Mouse (Mus musculus): ENCODE measurements around the gene Aldh3a2. TPM values are rescaled to one million over a fixed set of nuclear protein-coding genes. Genes with fewer than 3 reads are reported as not detected.

The Aldh3a2 gene
- total and polyA plus RNA-seq, 3 experiments = 19.5 to 28.4 (median 26.3) TPM

DNA sequence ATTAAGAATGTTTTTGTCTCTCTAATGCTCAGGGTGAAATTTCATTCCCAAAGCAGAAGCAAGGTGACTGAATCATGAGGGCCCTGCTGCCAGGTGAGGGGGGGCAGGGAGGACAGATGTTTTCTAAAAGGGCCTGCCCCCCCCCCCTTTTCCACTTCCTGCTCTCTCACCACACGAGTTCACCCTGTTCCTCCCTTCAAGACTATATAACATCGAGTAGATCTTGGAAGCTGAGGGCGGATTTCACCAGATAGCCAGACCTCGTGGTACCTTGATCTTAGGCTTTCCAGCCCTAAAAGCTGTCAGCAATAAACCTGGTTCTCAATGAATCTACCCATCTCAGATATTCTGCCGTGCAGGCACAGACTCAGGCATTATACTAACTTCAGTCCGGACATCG, 43.1 kb upstream of the Aldh3a2 start:
- Histone ChIP-seq H3K4me3 (replicated peaks in 1 of 3; ENCODE audit: low read depth in 2 of 3, low read length in 2 of 3, poor library complexity in 1 of 3) (no peak overlapping the region), H3K4me2 (ENCODE audit: insufficient read depth, low read depth, poor library complexity, severe bottlenecking) (0 out of 2 replicates have a peak overlapping the region, but pooled peaks have one; percentile 13), H3K79me2 (replicated peaks; ENCODE audit: control insufficient read depth, extremely low read depth, insufficient read depth, poor library complexity, severe bottlenecking) (no peaks in the 10 kb centered on the region), H3K27ac (ENCODE audit: insufficient read depth, low read depth) (no peak overlapping the region), H3K9ac (ENCODE audit: insufficient read depth, low read depth) (no peak overlapping the region), H3K4me1 (ENCODE audit: control insufficient read depth in 1 of 2, insufficient read depth in 2 of 2) (peaks cover 7 to 28% of the 10 kb centered on the region in 2 experiments; a peak in 3 of 4 replicates), H3K9me3 (replicated peaks; ENCODE audit: low read length) (no peaks in the 10 kb centered on the region), H3K27me3 (replicated peaks) (no peaks in the 10 kb centered on the region), H3K36me3 (replicated peaks in 1 of 2; ENCODE audit: control insufficient read depth in 1 of 2, insufficient read depth in 1 of 2, low read length in 1 of 2) (peaks cover 0 to 7% of the 10 kb centered on the region in 2 experiments)
- no peak for TF ChIP-seq RCOR1 (conservative IDR thresholded peaks at IDR 0.05; ENCODE audit: low read depth, low read length)
- TF ChIP-seq ZC3H11A (IDR thresholded peaks at IDR 0.05; ENCODE audit: low read depth, low read length) = no peak
- TF ChIP-seq POLR2A (IDR thresholded peaks at IDR 0.05; ENCODE audit: low read depth, low read length) = no peak
- TF ChIP-seq HCFC1 (IDR thresholded peaks at IDR 0.05; ENCODE audit: low read depth, low read length) = no peak
- TF ChIP-seq POLR2AphosphoS2 (IDR thresholded peaks at IDR 0.05; ENCODE audit: low read depth, low read length) = no peak
- dilution Hi-C loops (cut with MboI; ENCODE audit: extremely low pct_ligation_motif_present, extremely low pct_unique_long_range_greater_than_20kb, low sequenced_read_pairs) = no loop called here
- DNase-seq (ENCODE audit: extremely low read depth) = no peak
- in situ Hi-C loops (cut with MboI; ENCODE audit: low pct_ligation_motif_present, low pct_unique_long_range_greater_than_20kb, low sequenced_read_pairs) = no loop called here

DNA sequence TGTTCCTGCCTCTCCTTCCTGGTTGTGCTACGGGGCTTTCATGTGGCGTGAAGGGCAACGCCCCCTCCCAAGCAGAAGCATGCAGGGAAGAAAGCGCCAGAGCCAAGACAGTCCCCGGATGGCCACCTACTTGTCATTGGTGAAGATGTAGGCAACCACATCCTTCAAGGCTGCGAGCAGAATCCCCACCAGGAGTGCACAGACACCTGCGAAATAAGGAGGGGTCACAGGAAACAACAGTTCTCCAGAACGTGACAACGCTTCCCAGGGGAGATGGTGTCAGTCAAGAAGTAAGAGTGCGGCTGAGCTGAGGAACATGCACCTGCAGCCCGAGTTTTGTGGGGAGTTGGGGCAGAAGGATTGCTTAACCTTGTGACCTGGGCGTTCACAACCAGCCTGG, 42.6 kb upstream of the Aldh3a2 start:
- no peaks in the 10 kb centered on the region for H3K79me2 ChIP-seq (replicated peaks; ENCODE audit: control insufficient read depth, extremely low read depth, insufficient read depth, poor library complexity, severe bottlenecking)
- no peak overlapping the region for H3K9ac ChIP-seq (ENCODE audit: insufficient read depth, low read depth)
- peak; percentile 90 for TF ChIP-seq BHLHE40 (IDR thresholded peaks at IDR 0.05; ENCODE audit: low read depth, low read length)
- no peak for TF ChIP-seq IRF4 (IDR thresholded peaks at IDR 0.05; ENCODE audit: low read depth, low read length)
- in situ Hi-C loops (cut with MboI; ENCODE audit: low pct_ligation_motif_present, low pct_unique_long_range_greater_than_20kb, low sequenced_read_pairs) (no loop called here), dilution Hi-C loops (cut with MboI; ENCODE audit: extremely low pct_ligation_motif_present, extremely low pct_unique_long_range_greater_than_20kb, low sequenced_read_pairs) (no loop called here)
- H3K9me3 ChIP-seq (replicated peaks; ENCODE audit: low read length) = no peaks in the 10 kb centered on the region
- H3K27me3 ChIP-seq (replicated peaks) = no peaks in the 10 kb centered on the region
- H3K4me3 ChIP-seq (replicated peaks in 1 of 3; ENCODE audit: low read depth in 2 of 3, low read length in 2 of 3, poor library complexity in 1 of 3) = no peak overlapping the region
- peaks cover 0 to 7% of the 10 kb centered on the region in 2 experiments for H3K36me3 ChIP-seq (replicated peaks in 1 of 2; ENCODE audit: control insufficient read depth in 1 of 2, insufficient read depth in 1 of 2, low read length in 1 of 2)
- H3K4me1 ChIP-seq (ENCODE audit: control insufficient read depth in 1 of 2, insufficient read depth in 2 of 2) = peaks cover 7 to 28% of the 10 kb centered on the region in 2 experiments; a peak in 3 of 4 replicates
- 0 out of 2 replicates have a peak overlapping the region, but pooled peaks have one; percentile 13 for H3K4me2 ChIP-seq (ENCODE audit: insufficient read depth, low read depth, poor library complexity, severe bottlenecking)
- peak; percentile 64 for DNase-seq (ENCODE audit: extremely low read depth)
- H3K27ac ChIP-seq (ENCODE audit: insufficient read depth, low read depth) = no peak overlapping the region

DNA sequence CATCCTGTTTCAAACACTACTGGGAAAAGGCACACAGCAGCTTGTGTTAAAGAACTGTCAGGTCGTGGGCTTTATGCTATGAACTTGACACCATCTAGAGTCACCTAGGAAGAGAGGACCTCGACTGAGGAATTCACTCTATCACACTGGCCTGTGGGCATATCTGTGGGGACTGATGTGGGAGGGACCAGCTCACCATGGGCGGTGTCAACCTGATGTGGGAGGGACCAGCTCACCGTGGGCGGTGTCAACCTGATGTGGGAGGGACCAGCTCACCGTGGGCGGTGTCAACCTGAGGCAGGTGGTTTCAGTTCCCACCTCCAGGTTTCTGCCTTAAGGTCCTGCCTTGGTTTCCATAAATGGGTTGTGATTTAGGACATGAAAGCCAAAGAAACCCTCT, 40.5 kb upstream of the Aldh3a2 start:
- TF ChIP-seq CHD1 (IDR thresholded peaks at IDR 0.05; ENCODE audit: low read depth, low read length) = no peak
- no peak for TF ChIP-seq GABPA (IDR thresholded peaks at IDR 0.05; ENCODE audit: insufficient replicate concordance, low read depth, low read length)
- no peak for TF ChIP-seq MYC (IDR thresholded peaks at IDR 0.05; ENCODE audit: low read depth, low read length)
- TF ChIP-seq ZC3H11A (IDR thresholded peaks at IDR 0.05; ENCODE audit: low read depth, low read length) = no peak
- TF ChIP-seq RAD21 (IDR thresholded peaks at IDR 0.05; ENCODE audit: low read depth, low read length) = no peak
- TF ChIP-seq ZNF384 (IDR thresholded peaks at IDR 0.05; ENCODE audit: low read depth, low read length) = no peak
- no peak for TF ChIP-seq ZMIZ1 (IDR thresholded peaks at IDR 0.05; ENCODE audit: low read depth, low read length)
- no peak for TF ChIP-seq UBTF (IDR thresholded peaks at IDR 0.05; ENCODE audit: low read depth, low read length)
- TF ChIP-seq MAX (IDR thresholded peaks at IDR 0.05; ENCODE audit: low read length) = no peak
- TF ChIP-seq ELF1 (IDR thresholded peaks at IDR 0.05; ENCODE audit: low read depth, low read length) = no peak
- no peak for TF ChIP-seq KAT2A (IDR thresholded peaks at IDR 0.05; ENCODE audit: insufficient replicate concordance, low read length)
- no peak for TF ChIP-seq NELFE (IDR thresholded peaks at IDR 0.05; ENCODE audit: low read depth, low read length)
- no peak for TF ChIP-seq USF1 (IDR thresholded peaks at IDR 0.05; ENCODE audit: low read depth, low read length)
- TF ChIP-seq CHD2 (IDR thresholded peaks at IDR 0.05; ENCODE audit: low read length) = no peak
- no peak for TF ChIP-seq SMC3 (IDR thresholded peaks at IDR 0.05; ENCODE audit: low read depth, low read length)
- no peak for TF ChIP-seq TBP (conservative IDR thresholded peaks at IDR 0.05; ENCODE audit: low read depth, low read length)
- TF ChIP-seq JUN (IDR thresholded peaks at IDR 0.05; ENCODE audit: insufficient read depth, low read depth, low read length) = no peak
- no peak for TF ChIP-seq POLR2A (IDR thresholded peaks at IDR 0.05; ENCODE audit: low read depth, low read length)
- H3K9me3 ChIP-seq (replicated peaks; ENCODE audit: low read length) = no peaks in the 10 kb centered on the region
- in situ Hi-C loops (cut with MboI; ENCODE audit: low pct_ligation_motif_present, low pct_unique_long_range_greater_than_20kb, low sequenced_read_pairs) (no loop called here), dilution Hi-C loops (cut with MboI; ENCODE audit: extremely low pct_ligation_motif_present, extremely low pct_unique_long_range_greater_than_20kb, low sequenced_read_pairs) (no loop called here)
- DNase-seq (ENCODE audit: extremely low read depth) = no peak
- H3K27ac ChIP-seq (ENCODE audit: insufficient read depth, low read depth) = no peak overlapping the region
- H3K9ac ChIP-seq (ENCODE audit: insufficient read depth, low read depth) = no peak overlapping the region
- H3K4me1 ChIP-seq (ENCODE audit: control insufficient read depth in 1 of 2, insufficient read depth in 2 of 2) = peaks cover 7 to 28% of the 10 kb centered on the region in 2 experiments; a peak in 3 of 4 replicates
- no peaks in the 10 kb centered on the region for H3K27me3 ChIP-seq (replicated peaks)
- no peak overlapping the region for H3K4me3 ChIP-seq (replicated peaks in 1 of 3; ENCODE audit: low read depth in 2 of 3, low read length in 2 of 3, poor library complexity in 1 of 3)
- no peaks in the 10 kb centered on the region for H3K79me2 ChIP-seq (replicated peaks; ENCODE audit: control insufficient read depth, extremely low read depth, insufficient read depth, poor library complexity, severe bottlenecking)
- peaks cover 0 to 3% of the 10 kb centered on the region in 2 experiments for H3K36me3 ChIP-seq (replicated peaks in 1 of 2; ENCODE audit: control insufficient read depth in 1 of 2, insufficient read depth in 1 of 2, low read length in 1 of 2)
- H3K4me2 ChIP-seq (ENCODE audit: insufficient read depth, low read depth, poor library complexity, severe bottlenecking) = no peak overlapping the region
